Mouse (Mus musculus): ENCODE measurements at regions not wholly inside any gene's neighbourhood (a gene's known extent, or its start where the extent isn't known, plus 50 kb on each side); places are given as distances from the start of the nearest gene placed in this dataset.

DNA sequence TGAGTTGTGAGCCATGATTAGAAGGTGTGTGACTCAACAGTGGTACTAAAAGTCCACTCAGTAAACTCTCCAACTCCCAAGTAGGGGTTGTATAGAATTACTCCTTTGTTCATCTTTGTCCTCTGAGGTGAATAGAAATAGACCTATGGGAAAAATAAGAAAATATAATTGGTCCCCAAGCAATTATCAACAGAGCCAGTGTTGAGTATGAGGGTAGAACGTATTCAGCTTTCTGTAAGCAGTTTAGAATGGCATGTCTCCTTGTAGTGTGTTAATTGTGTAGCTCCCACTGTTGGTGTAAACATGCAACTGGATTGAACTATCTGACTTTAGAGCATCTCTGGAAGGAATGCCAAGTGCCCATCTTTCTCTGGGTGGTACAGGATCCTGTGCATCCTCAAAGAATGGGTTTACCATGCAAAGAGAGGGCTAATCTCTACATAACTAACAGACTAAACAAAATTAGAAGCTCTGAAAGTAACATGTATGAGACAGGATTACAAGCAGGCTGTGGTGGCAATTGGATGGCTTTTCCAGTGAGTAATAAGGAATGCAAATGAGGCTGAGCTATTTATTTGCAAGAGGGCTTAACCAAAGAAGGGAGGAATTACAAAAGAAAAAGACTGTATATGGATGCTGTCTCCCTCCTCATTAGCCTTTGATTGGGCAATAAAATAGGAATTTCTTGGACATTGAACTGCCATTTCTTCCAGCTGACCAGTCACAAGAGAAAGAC lies 356.6 kb downstream of the Serpinb8 start:
- H3K4me1 ChIP-seq (replicated peaks; ENCODE audit: control insufficient read depth, insufficient read depth, low read length): no peaks in the 10 kb centered on the region
- H3K4me3 ChIP-seq (ENCODE audit: low read depth, low read length): no peak overlapping the region
- DNase-seq (ENCODE audit: low spot score) (no peak), ATAC-seq (replicated peaks; ENCODE audit: low FRiP score) (no peak)
- H3K4me2 ChIP-seq: no peak overlapping the region
- H3K9me3 ChIP-seq (ENCODE audit: control insufficient read depth, low read length): no peaks in the 10 kb centered on the region
- H3K27me3 ChIP-seq (replicated peaks; ENCODE audit: control insufficient read depth, insufficient read depth, low read length): no peaks in the 10 kb centered on the region
- H3K27ac ChIP-seq (ENCODE audit: low read depth, low read length): no peak overlapping the region
- WGBS: 81% methylated on average over 1 of the region's 1 CpGs
- no peak overlapping the region for H3K9ac ChIP-seq (ENCODE audit: low read depth, low read length)
- H3K36me3 ChIP-seq (ENCODE audit: control insufficient read depth, insufficient read depth, low read length): no peaks in the 10 kb centered on the region

DNA sequence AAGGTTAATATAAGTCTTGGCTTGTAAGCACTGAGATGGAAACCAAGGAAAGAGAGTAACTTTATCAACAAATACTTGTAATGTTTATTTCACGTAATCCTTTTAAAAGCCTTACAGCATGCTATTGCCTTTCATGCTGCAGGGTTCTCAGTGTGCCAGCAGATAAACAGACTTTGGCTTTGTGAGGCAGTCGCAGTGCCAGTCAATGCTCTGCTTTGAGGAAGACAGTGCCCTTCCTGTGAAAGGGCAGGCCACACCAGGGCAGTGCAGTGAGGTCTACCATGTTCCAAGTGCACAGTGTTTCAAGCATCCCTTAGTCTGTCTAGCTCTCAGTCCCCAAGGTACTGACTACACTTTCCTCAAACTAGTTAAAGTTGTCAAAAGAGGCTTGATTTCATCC lies 360.6 kb downstream of the Serpinb8 start:
- Histone ChIP-seq H3K27me3 (replicated peaks; ENCODE audit: control insufficient read depth, insufficient read depth, low read length) (no peaks in the 10 kb centered on the region), H3K9ac (ENCODE audit: low read depth, low read length) (no peak overlapping the region), H3K27ac (ENCODE audit: low read depth, low read length) (no peak overlapping the region), H3K4me2 (no peak overlapping the region), H3K36me3 (ENCODE audit: control insufficient read depth, insufficient read depth, low read length) (no peaks in the 10 kb centered on the region), H3K4me1 (replicated peaks; ENCODE audit: control insufficient read depth, insufficient read depth, low read length) (no peaks in the 10 kb centered on the region), H3K4me3 (ENCODE audit: low read depth, low read length) (no peak overlapping the region), H3K9me3 (ENCODE audit: control insufficient read depth, low read length) (no peaks in the 10 kb centered on the region)
- ATAC-seq (replicated peaks; ENCODE audit: low FRiP score) (no peak), DNase-seq (ENCODE audit: low spot score) (no peak)
- WGBS: 70% methylated on average over 2 of the region's 2 CpGs

DNA sequence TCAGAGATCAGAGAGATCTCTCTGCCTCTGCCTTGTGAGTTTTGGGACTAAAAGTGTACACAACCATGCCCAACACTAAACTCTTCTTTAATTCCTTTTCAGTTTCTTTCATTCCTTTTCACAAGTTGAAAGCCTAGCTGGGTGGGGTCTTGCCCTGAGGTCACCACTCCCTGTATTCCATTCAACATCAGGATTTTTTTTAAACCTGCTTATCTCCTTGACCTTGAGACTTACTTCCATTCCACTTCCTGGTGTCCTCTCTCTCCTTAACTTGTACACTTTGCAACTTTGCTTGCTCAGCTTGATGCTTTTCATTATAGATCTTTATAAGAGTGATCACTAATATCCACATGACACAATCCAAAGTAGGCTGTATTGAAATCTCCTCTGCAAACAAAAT lies 371.2 kb downstream of the Serpinb8 start:
- H3K9ac ChIP-seq (ENCODE audit: low read depth, low read length): no peak overlapping the region
- DNase-seq (ENCODE audit: low spot score): no peak

DNA sequence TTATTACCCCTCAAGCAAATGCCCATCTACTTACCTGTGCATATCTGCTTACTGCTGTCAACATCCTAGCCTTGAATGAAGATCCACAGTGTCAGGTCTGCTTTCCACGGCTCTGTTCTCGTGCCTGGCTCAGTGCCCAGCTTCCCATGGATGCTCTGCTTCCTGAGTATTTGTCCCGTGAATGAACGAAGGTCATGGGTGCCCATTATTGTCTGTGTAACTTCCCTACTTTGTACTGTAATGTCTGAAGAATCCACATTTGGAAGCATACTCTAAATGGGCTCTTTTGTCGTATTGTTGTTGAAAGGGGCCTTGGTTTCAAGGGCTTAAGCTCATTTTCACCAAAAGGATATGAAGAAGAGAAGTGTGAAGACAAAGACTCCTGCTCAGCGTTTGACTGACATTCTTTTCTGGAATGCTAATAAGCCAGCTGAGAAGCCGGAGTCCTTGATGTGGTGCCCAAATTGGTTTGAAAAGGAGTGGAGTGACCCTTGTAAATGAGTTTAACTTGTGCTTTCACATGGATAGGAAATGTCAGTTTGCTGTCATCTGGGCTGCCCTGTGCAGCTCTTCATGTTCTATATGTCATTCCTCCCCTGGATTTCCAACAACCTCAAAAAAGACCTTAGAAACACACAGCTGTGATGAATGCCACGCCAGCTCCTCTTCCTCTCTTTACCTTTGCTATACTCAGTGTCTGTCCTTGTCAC lies 386.0 kb downstream of the Serpinb8 start:
- Histone ChIP-seq H3K4me2 (no peak overlapping the region), H3K9me3 (ENCODE audit: control insufficient read depth, low read length) (no peaks in the 10 kb centered on the region), H3K4me1 (replicated peaks; ENCODE audit: control insufficient read depth, insufficient read depth, low read length) (no peaks in the 10 kb centered on the region), H3K36me3 (ENCODE audit: control insufficient read depth, insufficient read depth, low read length) (no peaks in the 10 kb centered on the region), H3K27ac (ENCODE audit: low read depth, low read length) (no peak overlapping the region), H3K27me3 (replicated peaks; ENCODE audit: control insufficient read depth, insufficient read depth, low read length) (no peaks in the 10 kb centered on the region), H3K9ac (ENCODE audit: low read depth, low read length) (no peak overlapping the region), H3K4me3 (ENCODE audit: low read depth, low read length) (no peak overlapping the region)
- DNase-seq (ENCODE audit: low spot score): no peak
- ATAC-seq (replicated peaks; ENCODE audit: low FRiP score): no peak
- WGBS: 54% methylated on average over 8 of the region's 8 CpGs

More for the DNA sequence above, 371.2 kb downstream of the Serpinb8 start:
- Histone ChIP-seq H3K36me3 (ENCODE audit: control insufficient read depth, insufficient read depth, low read length) (no peaks in the 10 kb centered on the region), H3K4me3 (ENCODE audit: low read depth, low read length) (no peak overlapping the region), H3K4me2 (no peak overlapping the region), H3K9me3 (ENCODE audit: control insufficient read depth, low read length) (no peaks in the 10 kb centered on the region), H3K27me3 (replicated peaks; ENCODE audit: control insufficient read depth, insufficient read depth, low read length) (no peaks in the 10 kb centered on the region), H3K4me1 (replicated peaks; ENCODE audit: control insufficient read depth, insufficient read depth, low read length) (no peaks in the 10 kb centered on the region), H3K27ac (ENCODE audit: low read depth, low read length) (no peak overlapping the region)
- ATAC-seq (replicated peaks; ENCODE audit: low FRiP score): no peak

DNA sequence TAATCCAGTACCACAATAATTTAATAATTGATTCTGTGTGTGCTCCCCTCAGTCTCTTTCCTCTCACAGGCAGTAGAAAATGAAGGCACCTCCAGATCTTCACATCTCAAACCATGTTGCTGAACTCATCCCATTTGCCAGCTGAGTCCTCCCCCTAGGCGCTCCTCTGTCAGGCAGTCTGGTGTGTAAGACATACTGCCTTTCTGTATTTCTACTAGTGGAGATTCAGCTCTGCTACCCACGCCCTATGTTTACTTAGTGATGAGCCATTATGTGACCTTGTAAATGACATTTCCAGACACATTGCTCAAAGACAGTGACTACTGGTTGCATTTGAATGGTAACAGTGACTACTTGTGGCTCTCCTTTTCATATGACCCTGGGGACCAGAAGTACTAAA lies 387.9 kb downstream of the Serpinb8 start:
- H3K36me3 ChIP-seq (ENCODE audit: control insufficient read depth, insufficient read depth, low read length): no peaks in the 10 kb centered on the region
- H3K9me3 ChIP-seq (ENCODE audit: control insufficient read depth, low read length): no peaks in the 10 kb centered on the region
- H3K27me3 ChIP-seq (replicated peaks; ENCODE audit: control insufficient read depth, insufficient read depth, low read length): no peaks in the 10 kb centered on the region
- H3K4me1 ChIP-seq (replicated peaks; ENCODE audit: control insufficient read depth, insufficient read depth, low read length): no peaks in the 10 kb centered on the region
- no peak for ATAC-seq (replicated peaks; ENCODE audit: low FRiP score)
- no peak overlapping the region for H3K4me3 ChIP-seq (ENCODE audit: low read depth, low read length)
- 44% methylated on average over 2 of the region's 2 CpGs for WGBS
- no peak overlapping the region for H3K9ac ChIP-seq (ENCODE audit: low read depth, low read length)
- H3K4me2 ChIP-seq: no peak overlapping the region
- DNase-seq (ENCODE audit: low spot score): no peak
- no peak overlapping the region for H3K27ac ChIP-seq (ENCODE audit: low read depth, low read length)

DNA sequence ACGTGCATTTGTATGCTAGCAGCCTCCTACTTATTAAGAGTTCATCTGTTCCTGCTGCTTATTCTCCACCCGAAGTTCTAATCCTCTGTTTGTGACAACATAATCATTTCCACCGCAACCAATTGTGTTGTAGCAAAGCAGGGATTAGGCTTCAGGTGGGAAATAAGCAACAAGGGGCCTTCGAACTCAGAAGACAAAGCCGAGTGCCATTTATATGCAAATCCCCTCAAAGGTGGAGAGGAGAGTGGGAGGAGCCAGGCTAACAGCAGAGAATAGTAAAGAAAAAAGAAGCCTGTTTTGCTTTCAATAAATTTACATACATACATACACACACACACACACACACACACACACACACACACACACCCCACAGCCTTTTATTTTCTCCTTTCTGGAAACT lies 388.6 kb downstream of the Serpinb8 start:
- Histone ChIP-seq H3K27me3 (replicated peaks; ENCODE audit: control insufficient read depth, insufficient read depth, low read length) (no peaks in the 10 kb centered on the region), H3K9me3 (ENCODE audit: control insufficient read depth, low read length) (no peaks in the 10 kb centered on the region), H3K4me3 (ENCODE audit: low read depth, low read length) (no peak overlapping the region), H3K36me3 (ENCODE audit: control insufficient read depth, insufficient read depth, low read length) (no peaks in the 10 kb centered on the region), H3K4me2 (no peak overlapping the region), H3K27ac (ENCODE audit: low read depth, low read length) (no peak overlapping the region), H3K9ac (ENCODE audit: low read depth, low read length) (no peak overlapping the region), H3K4me1 (replicated peaks; ENCODE audit: control insufficient read depth, insufficient read depth, low read length) (no peaks in the 10 kb centered on the region)
- ATAC-seq (replicated peaks; ENCODE audit: low FRiP score) (no peak), DNase-seq (ENCODE audit: low spot score) (no peak)
- 42% methylated on average over 5 of the region's 5 CpGs for WGBS

DNA sequence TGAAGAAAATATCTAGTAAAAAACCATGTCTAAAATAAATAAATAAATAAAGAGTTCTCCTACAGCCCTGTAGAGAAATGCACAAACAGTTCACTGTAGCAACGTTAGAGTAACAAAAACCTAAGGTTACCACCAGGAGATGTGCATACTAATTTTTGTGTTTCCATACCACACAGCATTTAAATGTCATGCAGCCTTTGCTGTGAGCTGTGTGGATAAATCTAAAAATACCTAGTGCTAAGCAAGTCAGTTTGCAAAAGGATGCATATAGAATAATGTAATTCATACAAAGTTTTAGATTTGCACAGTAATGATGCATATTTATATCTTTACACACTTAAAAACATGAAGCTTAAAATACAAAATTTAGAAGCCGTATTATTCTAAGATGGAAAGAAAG lies 395.8 kb downstream of the Serpinb8 start:
- DNase-seq (ENCODE audit: low spot score) (no peak), ATAC-seq (replicated peaks; ENCODE audit: low FRiP score) (no peak)
- Histone ChIP-seq H3K9ac (ENCODE audit: low read depth, low read length) (no peak overlapping the region), H3K4me2 (no peak overlapping the region), H3K36me3 (ENCODE audit: control insufficient read depth, insufficient read depth, low read length) (no peaks in the 10 kb centered on the region), H3K27me3 (replicated peaks; ENCODE audit: control insufficient read depth, insufficient read depth, low read length) (no peaks in the 10 kb centered on the region), H3K4me1 (replicated peaks; ENCODE audit: control insufficient read depth, insufficient read depth, low read length) (no peaks in the 10 kb centered on the region), H3K4me3 (ENCODE audit: low read depth, low read length) (no peak overlapping the region), H3K9me3 (ENCODE audit: control insufficient read depth, low read length) (no peaks in the 10 kb centered on the region), H3K27ac (ENCODE audit: low read depth, low read length) (no peak overlapping the region)
- 90% methylated on average over 2 of the region's 2 CpGs for WGBS

GRCm38 (mm10) chr1:107988076-107988475 lies 398.3 kb downstream of the Serpinb8 start:
- no peak overlapping the region for H3K9ac ChIP-seq (ENCODE audit: low read depth, low read length)
- no peaks in the 10 kb centered on the region for H3K9me3 ChIP-seq (ENCODE audit: control insufficient read depth, low read length)
- no peaks in the 10 kb centered on the region for H3K36me3 ChIP-seq (ENCODE audit: control insufficient read depth, insufficient read depth, low read length)
- H3K27ac ChIP-seq (ENCODE audit: low read depth, low read length): no peak overlapping the region
- no peaks in the 10 kb centered on the region for H3K4me1 ChIP-seq (replicated peaks; ENCODE audit: control insufficient read depth, insufficient read depth, low read length)
- H3K27me3 ChIP-seq (replicated peaks; ENCODE audit: control insufficient read depth, insufficient read depth, low read length): no peaks in the 10 kb centered on the region
- no peak overlapping the region for H3K4me3 ChIP-seq (ENCODE audit: low read depth, low read length)
- DNase-seq (ENCODE audit: low spot score) (no peak), ATAC-seq (replicated peaks; ENCODE audit: low FRiP score) (no peak)
- 53% methylated on average over 4 of the region's 4 CpGs for WGBS
- no peak overlapping the region for H3K4me2 ChIP-seq

DNA sequence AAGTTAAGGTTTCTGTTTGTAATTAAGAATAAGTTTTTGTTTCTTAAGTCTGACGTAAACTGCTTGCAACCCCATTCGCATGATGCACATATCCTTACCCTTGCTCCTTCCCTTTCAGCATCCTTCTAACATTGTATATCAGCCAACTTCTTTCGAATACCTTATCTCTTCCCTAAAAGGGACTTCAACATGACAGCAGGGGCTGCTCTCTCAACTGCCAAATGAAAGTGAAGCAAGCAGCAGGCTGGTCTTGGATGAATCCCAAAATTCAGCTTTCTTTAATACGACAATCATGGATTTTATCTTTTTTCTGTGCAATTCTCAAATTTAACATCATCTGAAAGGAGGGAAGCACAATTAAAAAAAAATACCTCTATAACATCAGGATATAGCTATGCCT lies 403.2 kb downstream of the Serpinb8 start:
- no peak overlapping the region for H3K4me3 ChIP-seq (ENCODE audit: low read depth, low read length)
- 88% methylated on average over 4 of the region's 4 CpGs for WGBS
- no peak overlapping the region for H3K4me2 ChIP-seq
- no peak for ATAC-seq (replicated peaks; ENCODE audit: low FRiP score)
- no peaks in the 10 kb centered on the region for H3K27me3 ChIP-seq (replicated peaks; ENCODE audit: control insufficient read depth, insufficient read depth, low read length)
- no peaks in the 10 kb centered on the region for H3K9me3 ChIP-seq (ENCODE audit: control insufficient read depth, low read length)
- no peaks in the 10 kb centered on the region for H3K36me3 ChIP-seq (ENCODE audit: control insufficient read depth, insufficient read depth, low read length)
- H3K27ac ChIP-seq (ENCODE audit: low read depth, low read length): no peak overlapping the region
- H3K9ac ChIP-seq (ENCODE audit: low read depth, low read length): no peak overlapping the region
- no peak for DNase-seq (ENCODE audit: low spot score)
- H3K4me1 ChIP-seq (replicated peaks; ENCODE audit: control insufficient read depth, insufficient read depth, low read length): no peaks in the 10 kb centered on the region

Measured in liver, embryonic 11.5 days (tissue).